Mouse (Mus musculus) bone marrow macrophage, adult 2 months (primary cell): ENCODE results near the gene Rftn1. TPM values are rescaled to one million over a fixed set of nuclear protein-coding genes. Genes with fewer than 3 reads are reported as not detected.

Experiments used
- H3K27ac ChIP-seq: 2 replicates; pipeline ENCODE4 v1.5.1; 2012; ENCODE audit warnings: low read depth, low read length; ENCODE audit not compliant: insufficient read depth
- H3K4me1 ChIP-seq: 2 replicates; pipeline ENCODE4 v1.6.1; 2012; ENCODE audit warnings: low read length; ENCODE audit not compliant: control insufficient read depth, insufficient read depth
- H3K4me3 ChIP-seq: 2 replicates; pipeline ENCODE4 v1.5.1; 2012; ENCODE audit warnings: mild to moderate bottlenecking, low read length, moderate library complexity; ENCODE audit not compliant: insufficient read depth
- CTCF ChIP-seq: IDR thresholded peaks from 2 replicates; pipeline ENCODE4 v1.5.1; 2012; ENCODE audit warnings: low read depth, mild to moderate bottlenecking, low read length, moderate library complexity
- POLR2A ChIP-seq: IDR thresholded peaks from 2 replicates; pipeline ENCODE4 v1.6.1; 2012; ENCODE audit warnings: mild to moderate bottlenecking, low read depth, low read length, borderline replicate concordance
- polyA plus RNA-seq: library from polyadenylated mRNA; stranded (reverse); fragments of >200 nt; gene quantifications from 2 replicates; pipeline ENCODE4 v1.2.4, GENCODE M21; 2012; ENCODE audit not compliant: missing spikeins, insufficient read depth, insufficient read length

Gene Rftn1
- polyA plus RNA-seq, 1 experiment: 76.5 TPM

- Histone ChIP-seq H3K4me1 (peaks cover 22% of the 10 kb centered on the region), H3K27ac (no peak overlapping the region), H3K4me3 (no peak overlapping the region)
- no peak for TF ChIP-seq CTCF
- no peak for TF ChIP-seq POLR2A
Measured at GRCm38 (mm10) chr17:50083937-50084336, 106.5 kb downstream of the Rftn1 start.

GRCm38 (mm10) chr17:50082947-50083346, 107.5 kb downstream of the Rftn1 start:
- Histone ChIP-seq H3K4me1 (peaks cover 24% of the 10 kb centered on the region), H3K4me3 (no peak overlapping the region), H3K27ac (no peak overlapping the region)
- TF ChIP-seq CTCF (no peak), POLR2A (no peak)

GRCm38 (mm10) chr17:50081647-50082046, 108.8 kb downstream of the Rftn1 start:
- Histone ChIP-seq H3K4me1 (peaks cover 24% of the 10 kb centered on the region), H3K4me3 (no peak overlapping the region), H3K27ac (no peak overlapping the region)
- TF ChIP-seq CTCF (no peak), POLR2A (no peak)

- Histone ChIP-seq H3K4me3 (no peak overlapping the region), H3K27ac (no peak overlapping the region), H3K4me1 (peaks cover 24% of the 10 kb centered on the region)
- TF ChIP-seq CTCF: no peak
- no peak for TF ChIP-seq POLR2A
Measured at GRCm38 (mm10) chr17:50080991-50081390, 109.5 kb downstream of the Rftn1 start.

GRCm38 (mm10) chr17:50078749-50079148, 111.7 kb downstream of the Rftn1 start:
- H3K27ac ChIP-seq: peak overlapping the region; percentile 86
- peaks cover 24% of the 10 kb centered on the region for H3K4me1 ChIP-seq
- no peak for TF ChIP-seq POLR2A
- no peak for TF ChIP-seq CTCF
- no peak overlapping the region for H3K4me3 ChIP-seq

- Histone ChIP-seq H3K4me1 (peaks cover 32% of the 10 kb centered on the region), H3K27ac (no peak overlapping the region), H3K4me3 (no peak overlapping the region)
- no peak for TF ChIP-seq CTCF
- TF ChIP-seq POLR2A: no peak
Measured at GRCm38 (mm10) chr17:50072982-50073965, 117.2 kb downstream of the Rftn1 start.

- H3K4me1 ChIP-seq: peaks cover 32% of the 10 kb centered on the region
- H3K27ac ChIP-seq: peak overlapping the region; percentile 86
- TF ChIP-seq POLR2A: no peak
- TF ChIP-seq CTCF: no peak
- H3K4me3 ChIP-seq: peak overlapping the region; percentile 1; the same call in 1 of the 2 replicates
Measured at GRCm38 (mm10) chr17:50071602-50071988, 118.9 kb downstream of the Rftn1 start.

- no peak overlapping the region; the same call in 1 of the 2 replicates for H3K4me3 ChIP-seq
- H3K4me1 ChIP-seq: peaks cover 32% of the 10 kb centered on the region
- peak overlapping the region; percentile 86 for H3K27ac ChIP-seq
- TF ChIP-seq POLR2A: no peak
- TF ChIP-seq CTCF: no peak
Measured at GRCm38 (mm10) chr17:50070822-50071601, 119.5 kb downstream of the Rftn1 start.

GRCm38 (mm10) chr17:50069897-50070636, 120.4 kb downstream of the Rftn1 start:
- Histone ChIP-seq H3K4me3 (no peak overlapping the region), H3K4me1 (peaks cover 32% of the 10 kb centered on the region), H3K27ac (no peak overlapping the region)
- TF ChIP-seq CTCF: no peak
- TF ChIP-seq POLR2A: no peak

- Histone ChIP-seq H3K4me1 (peaks cover 32% of the 10 kb centered on the region), H3K4me3 (no peak overlapping the region), H3K27ac (no peak overlapping the region)
- TF ChIP-seq CTCF: no peak
- no peak for TF ChIP-seq POLR2A
Measured at GRCm38 (mm10) chr17:50069205-50069604, 121.3 kb downstream of the Rftn1 start.
